Mouse (Mus musculus): ENCODE data around the gene Pllp. TPM values are rescaled to one million over a fixed set of nuclear protein-coding genes. Genes with fewer than 3 reads are reported as not detected.

The Pllp gene
- polyA plus RNA-seq, 1 experiment from 2014 or later = 45.1 TPM

DNA sequence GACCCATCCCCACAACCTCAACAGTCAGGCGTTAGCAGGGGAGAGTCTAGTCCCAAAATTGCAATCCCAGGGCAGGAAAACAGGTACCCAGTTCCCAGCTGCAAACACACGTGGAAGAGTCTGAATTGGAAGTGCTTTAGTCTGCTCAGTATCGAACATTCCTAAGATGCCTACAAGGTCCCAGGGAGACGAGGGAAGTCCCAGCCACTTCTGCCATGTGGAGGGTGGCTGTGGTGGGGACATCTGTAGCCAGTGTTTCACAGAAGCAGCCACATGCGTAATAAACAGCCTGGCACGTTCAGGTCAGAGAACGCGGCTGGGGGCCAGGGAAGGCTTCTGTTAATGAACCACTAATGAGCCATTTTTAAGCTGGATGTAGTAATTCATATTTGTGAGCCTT is 14.3 kb upstream of the Pllp start:
- Histone ChIP-seq H3K4me3 (ENCODE audit: low read depth, low read length) (no peak overlapping the region), H3K27ac (ENCODE audit: low read depth) (no peak overlapping the region), H3K27me3 (replicated peaks; ENCODE audit: control insufficient read depth, insufficient read depth, low read length) (no peaks in the 10 kb centered on the region), H3K4me1 (replicated peaks; ENCODE audit: control insufficient read depth, insufficient read depth, low read length) (no peaks in the 10 kb centered on the region), H3K36me3 (ENCODE audit: control insufficient read depth, insufficient read depth, low read length) (no peaks in the 10 kb centered on the region), H3K4me2 (ENCODE audit: low read length) (no peak overlapping the region), H3K9ac (ENCODE audit: low read length) (no peak overlapping the region), H3K9me3 (ENCODE audit: control insufficient read depth, low read length) (no peaks in the 10 kb centered on the region)
- DNase-seq (ENCODE audit: low spot score) (no peak), ATAC-seq (replicated peaks; ENCODE audit: low FRiP score, low TSS enrichment, low read depth) (no peak)
- WGBS = 60% methylated on average over 8 of the region's 8 CpGs

DNA sequence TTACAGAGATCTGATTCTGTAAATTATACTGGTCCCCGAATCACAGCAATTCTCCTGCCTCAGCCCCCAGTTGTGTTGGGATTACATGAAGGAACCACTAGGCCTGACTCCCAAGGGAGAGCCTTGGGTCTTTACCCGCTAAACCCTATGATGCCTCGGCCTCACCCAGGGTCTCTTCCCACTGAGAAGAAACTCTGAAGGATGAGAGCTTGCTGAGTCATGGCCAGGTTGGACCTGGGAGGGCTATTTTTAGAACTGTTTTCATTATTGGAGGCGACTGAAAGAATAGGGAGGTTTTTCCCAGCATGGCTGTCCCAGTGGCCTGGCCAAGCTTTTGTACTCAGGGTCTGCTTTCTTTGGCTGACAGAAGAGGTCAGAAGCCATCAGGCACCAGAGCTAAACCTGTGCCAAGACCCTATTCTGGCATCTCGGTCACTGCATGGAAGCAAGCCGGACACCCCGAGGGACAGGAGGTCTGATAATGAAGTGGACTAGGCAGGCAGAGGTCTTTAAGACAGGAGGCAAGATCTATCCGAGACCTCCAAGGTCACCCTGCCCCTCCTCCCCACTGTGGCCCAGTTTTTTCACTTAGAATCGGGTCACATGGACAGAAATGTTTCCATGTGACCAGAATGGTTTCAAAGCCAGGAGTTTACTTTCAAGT is 10.8 kb upstream of the Pllp start:
- Histone ChIP-seq H3K4me3 (ENCODE audit: low read depth, low read length) (no peak overlapping the region), H3K4me1 (replicated peaks; ENCODE audit: control insufficient read depth, insufficient read depth, low read length) (no peaks in the 10 kb centered on the region), H3K27ac (ENCODE audit: low read depth) (no peak overlapping the region), H3K9me3 (ENCODE audit: control insufficient read depth, low read length) (no peaks in the 10 kb centered on the region), H3K27me3 (replicated peaks; ENCODE audit: control insufficient read depth, insufficient read depth, low read length) (no peaks in the 10 kb centered on the region), H3K9ac (ENCODE audit: low read length) (no peak overlapping the region), H3K36me3 (ENCODE audit: control insufficient read depth, insufficient read depth, low read length) (no peaks in the 10 kb centered on the region), H3K4me2 (ENCODE audit: low read length) (no peak overlapping the region)
- 71% methylated on average over 9 of the region's 9 CpGs for WGBS
- DNase-seq (ENCODE audit: low spot score) = no peak
- no peak for ATAC-seq (replicated peaks; ENCODE audit: low FRiP score, low TSS enrichment, low read depth)

DNA sequence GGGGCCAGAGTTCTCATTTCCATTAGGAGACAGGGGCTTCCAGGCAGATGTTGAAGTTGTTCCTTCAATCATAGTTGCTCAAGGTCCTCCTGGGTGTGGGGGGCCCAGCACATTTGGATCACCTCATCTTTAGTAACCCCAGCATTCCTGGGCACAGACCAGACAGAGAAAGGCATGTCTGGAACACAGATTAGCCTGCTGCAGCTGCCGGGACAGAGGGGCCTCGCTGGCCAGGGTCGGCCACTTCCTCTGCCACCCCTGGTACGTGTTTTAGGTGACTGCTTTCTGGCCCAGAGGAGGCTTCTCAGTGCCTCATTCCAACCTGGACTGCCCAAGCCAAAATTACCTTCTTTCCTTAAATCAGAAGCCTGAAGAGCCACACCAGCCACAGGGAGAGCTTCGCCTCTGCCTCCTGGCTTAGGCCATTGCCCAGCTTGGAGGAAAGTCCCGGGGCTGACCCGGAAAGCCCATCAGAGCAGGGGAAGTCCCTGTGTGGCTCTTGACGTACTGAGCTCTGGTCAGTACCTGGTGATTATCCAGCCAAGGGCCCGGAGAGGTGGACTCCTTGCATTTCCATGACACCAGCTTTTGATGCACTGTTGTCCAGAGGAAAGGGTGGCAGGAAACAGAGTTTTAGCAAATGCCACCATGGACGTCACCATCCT is 9.6 kb upstream of the Pllp start:
- Histone ChIP-seq H3K4me1 (replicated peaks; ENCODE audit: control insufficient read depth, insufficient read depth, low read length) (no peaks in the 10 kb centered on the region), H3K36me3 (ENCODE audit: control insufficient read depth, insufficient read depth, low read length) (no peaks in the 10 kb centered on the region), H3K9ac (ENCODE audit: low read length) (no peak overlapping the region), H3K4me3 (ENCODE audit: low read depth, low read length) (no peak overlapping the region), H3K27ac (ENCODE audit: low read depth) (no peak overlapping the region), H3K27me3 (replicated peaks; ENCODE audit: control insufficient read depth, insufficient read depth, low read length) (no peaks in the 10 kb centered on the region), H3K9me3 (ENCODE audit: control insufficient read depth, low read length) (no peaks in the 10 kb centered on the region), H3K4me2 (ENCODE audit: low read length) (no peak overlapping the region)
- WGBS = 86% methylated on average over 10 of the region's 10 CpGs
- ATAC-seq (replicated peaks; ENCODE audit: low FRiP score, low TSS enrichment, low read depth) (no peak), DNase-seq (ENCODE audit: low spot score) (no peak)

DNA sequence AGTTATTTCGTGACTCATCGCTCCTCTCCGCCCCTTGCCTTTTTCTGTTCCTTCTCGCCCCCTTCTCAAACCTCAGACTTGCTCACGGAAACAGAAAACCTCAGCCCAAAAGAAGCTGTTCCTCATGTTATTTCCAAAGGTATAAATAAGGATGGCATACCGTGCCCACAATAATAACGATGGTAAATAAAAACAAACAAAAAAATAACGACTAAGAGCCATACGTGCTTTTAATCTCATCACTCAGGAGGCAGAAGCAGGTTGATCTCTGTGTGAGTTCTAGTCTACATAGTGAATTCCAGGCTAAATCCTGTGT is 8.5 kb upstream of the Pllp start:
- Histone ChIP-seq H3K4me1 (replicated peaks; ENCODE audit: control insufficient read depth, insufficient read depth, low read length) (no peaks in the 10 kb centered on the region), H3K9ac (ENCODE audit: low read length) (peak overlapping the region; percentile 38; the same call in 1 of the 2 replicates), H3K4me3 (ENCODE audit: low read depth, low read length) (peak overlapping the region; percentile 37), H3K27me3 (replicated peaks; ENCODE audit: control insufficient read depth, insufficient read depth, low read length) (no peaks in the 10 kb centered on the region), H3K27ac (ENCODE audit: low read depth) (no peak overlapping the region), H3K4me2 (ENCODE audit: low read length) (peak overlapping the region; percentile 69), H3K9me3 (ENCODE audit: control insufficient read depth, low read length) (no peaks in the 10 kb centered on the region), H3K36me3 (ENCODE audit: control insufficient read depth, insufficient read depth, low read length) (no peaks in the 10 kb centered on the region)
- ATAC-seq (replicated peaks; ENCODE audit: low FRiP score, low TSS enrichment, low read depth) (no peak), DNase-seq (ENCODE audit: low spot score) (no peak)
- WGBS = 18% methylated on average over 9 of the region's 9 CpGs

DNA sequence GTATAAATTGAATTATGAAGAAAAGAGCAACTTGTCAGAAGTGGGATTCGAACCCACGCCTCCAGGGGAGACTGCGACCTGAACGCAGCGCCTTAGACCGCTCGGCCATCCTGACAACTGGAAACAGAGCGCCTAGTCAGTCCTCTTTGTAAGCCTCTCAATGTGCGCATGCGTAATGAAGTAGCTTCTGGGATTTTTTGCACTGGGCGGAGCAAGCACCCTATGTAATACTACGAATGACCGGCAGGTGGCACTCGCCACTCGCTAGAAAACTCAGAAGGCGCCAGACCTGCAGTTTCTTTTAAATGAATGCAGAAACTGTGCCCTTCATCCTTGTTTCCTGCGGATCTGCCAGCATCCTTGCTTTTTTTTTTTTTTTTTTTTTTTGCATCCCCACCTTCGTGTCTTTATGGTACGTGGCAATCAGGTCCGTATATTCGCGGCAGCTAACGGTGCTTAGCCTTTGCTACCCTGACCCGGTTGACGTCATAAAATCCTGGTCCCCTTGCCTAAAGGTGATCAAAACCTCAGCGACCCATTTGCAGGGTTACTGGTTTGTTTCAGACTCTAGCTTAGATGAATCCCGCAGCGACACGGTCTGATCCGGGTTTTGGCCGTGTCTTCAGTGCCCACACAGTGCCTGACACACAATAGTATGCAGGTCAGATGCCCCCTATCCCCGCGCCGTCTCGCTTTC is 8.0 kb upstream of the Pllp start:
- peak overlapping the region; percentile 69 for H3K4me2 ChIP-seq (ENCODE audit: low read length)
- H3K9ac ChIP-seq (ENCODE audit: low read length) = peak overlapping the region; percentile 38
- no peaks in the 10 kb centered on the region for H3K4me1 ChIP-seq (replicated peaks; ENCODE audit: control insufficient read depth, insufficient read depth, low read length)
- WGBS = under 1% methylated on average over 35 of the region's 35 CpGs
- peak; percentile 100 for DNase-seq (ENCODE audit: low spot score)
- ATAC-seq (replicated peaks; ENCODE audit: low FRiP score, low TSS enrichment, low read depth) = peak; percentile 88
- no peaks in the 10 kb centered on the region for H3K36me3 ChIP-seq (ENCODE audit: control insufficient read depth, insufficient read depth, low read length)
- H3K4me3 ChIP-seq (ENCODE audit: low read depth, low read length) = peak overlapping the region; percentile 52
- no peaks in the 10 kb centered on the region for H3K9me3 ChIP-seq (ENCODE audit: control insufficient read depth, low read length)
- no peaks in the 10 kb centered on the region for H3K27me3 ChIP-seq (replicated peaks; ENCODE audit: control insufficient read depth, insufficient read depth, low read length)
- no peak overlapping the region for H3K27ac ChIP-seq (ENCODE audit: low read depth)

DNA sequence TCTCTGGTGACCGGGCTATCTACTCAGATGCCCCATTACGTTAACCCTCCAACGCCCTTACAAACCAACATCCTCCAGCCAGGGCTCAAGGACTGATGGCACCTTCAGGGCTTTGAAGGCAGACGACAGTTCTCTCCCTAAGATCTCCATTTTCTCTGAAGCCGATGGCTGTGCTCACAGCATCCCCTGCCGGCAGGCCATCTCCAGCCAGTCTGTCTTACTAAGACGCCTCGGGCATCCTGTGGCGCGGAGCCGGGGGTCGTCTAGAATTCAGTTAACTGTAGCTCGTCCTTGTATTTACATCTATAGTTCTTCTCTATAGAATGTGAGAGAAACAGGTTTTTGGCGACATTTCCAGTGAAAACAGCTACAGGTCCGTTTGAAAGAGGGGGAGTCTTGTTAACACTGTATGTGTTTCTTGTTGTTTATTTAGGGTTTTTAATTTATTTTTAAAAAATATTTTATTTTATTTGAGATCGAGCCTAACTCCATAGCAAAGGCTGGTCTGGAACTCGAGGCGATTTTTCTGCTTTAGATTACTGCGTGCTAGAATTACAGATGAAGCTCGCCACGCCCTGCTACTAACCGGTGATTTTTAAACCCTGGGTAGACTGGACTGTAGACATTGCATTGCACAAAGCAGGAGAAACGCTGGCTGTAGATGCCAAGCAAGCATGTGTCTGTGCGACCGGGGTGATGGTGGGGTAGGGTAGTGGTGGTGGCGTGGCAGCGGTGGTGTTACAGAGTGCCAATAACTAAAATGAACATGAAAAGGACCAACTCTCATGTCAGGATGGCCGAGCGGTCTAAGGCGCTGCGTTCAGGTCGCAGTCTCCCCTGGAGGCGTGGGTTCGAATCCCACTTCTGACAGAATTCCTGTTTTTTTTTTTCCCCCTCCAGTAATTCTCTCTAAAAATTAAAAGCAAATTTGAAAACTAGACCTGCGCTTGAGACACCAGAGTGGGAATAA is 7.1 kb upstream of the Pllp start:
- Histone ChIP-seq H3K4me2 (ENCODE audit: low read length) (peak overlapping the region; percentile 51), H3K27ac (ENCODE audit: low read depth) (no peak overlapping the region), H3K9ac (ENCODE audit: low read length) (peak overlapping the region; percentile 8; the same call in 1 of the 2 replicates), H3K4me3 (ENCODE audit: low read depth, low read length) (peak overlapping the region; percentile 52), H3K4me1 (replicated peaks; ENCODE audit: control insufficient read depth, insufficient read depth, low read length) (no peaks in the 10 kb centered on the region), H3K9me3 (ENCODE audit: control insufficient read depth, low read length) (no peaks in the 10 kb centered on the region), H3K36me3 (ENCODE audit: control insufficient read depth, insufficient read depth, low read length) (no peaks in the 10 kb centered on the region), H3K27me3 (replicated peaks; ENCODE audit: control insufficient read depth, insufficient read depth, low read length) (no peaks in the 10 kb centered on the region)
- DNase-seq (ENCODE audit: low spot score) (peak; percentile 88), ATAC-seq (replicated peaks; ENCODE audit: low FRiP score, low TSS enrichment, low read depth) (peak; percentile 89)
- under 1% methylated on average over 35 of the region's 35 CpGs for WGBS

DNA sequence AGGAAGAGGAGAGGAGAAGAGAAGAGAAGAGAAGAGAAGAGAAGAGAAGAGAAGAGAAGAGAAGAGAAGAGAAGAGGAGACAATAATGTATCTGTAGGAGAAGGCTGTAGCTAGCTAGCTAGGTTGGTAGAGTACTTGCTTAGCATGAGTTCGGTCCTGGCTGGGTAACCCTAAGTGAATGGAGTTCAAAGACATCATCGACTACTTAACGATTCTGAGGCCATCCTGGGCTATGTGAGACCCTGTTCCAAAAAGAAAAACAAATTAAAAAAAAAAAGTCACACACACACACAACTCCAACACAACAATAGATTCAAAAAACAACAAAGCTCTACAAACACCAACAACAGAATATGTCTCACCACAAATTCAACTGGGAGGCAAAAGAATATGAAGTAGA is 6.1 kb upstream of the Pllp start:
- 78% methylated on average over 3 of the region's 3 CpGs for WGBS
- no peak overlapping the region for H3K27ac ChIP-seq (ENCODE audit: low read depth)
- H3K27me3 ChIP-seq (replicated peaks; ENCODE audit: control insufficient read depth, insufficient read depth, low read length) = peaks cover 1% of the 10 kb centered on the region
- no peaks in the 10 kb centered on the region for H3K36me3 ChIP-seq (ENCODE audit: control insufficient read depth, insufficient read depth, low read length)
- H3K4me2 ChIP-seq (ENCODE audit: low read length) = no peak overlapping the region
- DNase-seq (ENCODE audit: low spot score) (no peak), ATAC-seq (replicated peaks; ENCODE audit: low FRiP score, low TSS enrichment, low read depth) (no peak)
- H3K9me3 ChIP-seq (ENCODE audit: control insufficient read depth, low read length) = no peaks in the 10 kb centered on the region
- H3K9ac ChIP-seq (ENCODE audit: low read length) = no peak overlapping the region
- H3K4me1 ChIP-seq (replicated peaks; ENCODE audit: control insufficient read depth, insufficient read depth, low read length) = no peaks in the 10 kb centered on the region
- no peak overlapping the region for H3K4me3 ChIP-seq (ENCODE audit: low read depth, low read length)

DNA sequence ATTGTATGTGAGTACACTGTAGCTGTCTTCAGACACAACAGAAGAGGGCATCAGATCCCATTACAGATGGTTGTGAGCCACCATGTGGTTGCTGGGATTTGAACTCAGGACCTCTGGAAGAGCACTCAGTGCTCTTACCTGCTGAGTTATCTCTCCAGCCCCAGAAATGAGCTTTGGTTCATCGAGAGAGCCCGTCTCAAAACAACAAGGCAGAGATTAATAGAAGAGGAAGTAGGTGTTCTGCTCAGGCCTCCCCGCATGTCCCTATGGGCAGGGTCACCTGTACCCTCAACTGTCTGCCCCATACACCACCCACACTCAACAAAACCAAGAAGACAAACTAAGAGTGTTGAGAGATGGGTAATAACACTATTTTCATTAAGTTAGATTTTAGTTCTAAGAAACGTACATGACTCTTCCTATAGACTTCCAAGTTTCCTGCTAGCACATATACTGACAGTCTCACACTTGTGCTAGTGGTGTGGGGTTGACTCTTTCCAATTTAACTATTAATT is 4.4 kb upstream of the Pllp start:
- no peak for DNase-seq (ENCODE audit: low spot score)
- no peak overlapping the region for H3K9ac ChIP-seq (ENCODE audit: low read length)
- H3K4me1 ChIP-seq (replicated peaks; ENCODE audit: control insufficient read depth, insufficient read depth, low read length) = peaks cover under 1% of the 10 kb centered on the region; the same call in 1 of the 2 replicates
- no peaks in the 10 kb centered on the region for H3K9me3 ChIP-seq (ENCODE audit: control insufficient read depth, low read length)
- WGBS = 82% methylated on average over 4 of the region's 4 CpGs
- H3K27me3 ChIP-seq (replicated peaks; ENCODE audit: control insufficient read depth, insufficient read depth, low read length) = peaks cover 18% of the 10 kb centered on the region
- no peak overlapping the region for H3K27ac ChIP-seq (ENCODE audit: low read depth)
- no peak overlapping the region for H3K4me3 ChIP-seq (ENCODE audit: low read depth, low read length)
- no peaks in the 10 kb centered on the region for H3K36me3 ChIP-seq (ENCODE audit: control insufficient read depth, insufficient read depth, low read length)
- no peak overlapping the region for H3K4me2 ChIP-seq (ENCODE audit: low read length)
- no peak for ATAC-seq (replicated peaks; ENCODE audit: low FRiP score, low TSS enrichment, low read depth)
